Mouse (Mus musculus): ENCODE results near the gene Olfr970. TPM values are rescaled to one million over a fixed set of nuclear protein-coding genes. Genes with fewer than 3 reads are reported as not detected.

The Olfr970 gene
- polyA plus RNA-seq (2012; rRNA removed) = not detected in 2 replicates

GRCm38 (mm10) chr9:39808560-39808959 lies at the start of gene Olfr970:
Gene Olfr970, plus strand, starts transcription at chr9:39808860.

GRCm38 (mm10) chr9:39783153-39783552 lies 25.5 kb upstream of the Olfr970 start, which contains the start of gene Olfr968:
Gene Olfr968, minus strand, starts transcription at chr9:39783253.

GRCm38 (mm10) chr9:39790558-39790957 lies 18.1 kb upstream of the Olfr970 start, which contains the start of gene Olfr969:
Gene Olfr969, plus strand, starts transcription at chr9:39790945.

GRCm38 (mm10) chr9:39836576-39836975 lies 27.9 kb downstream of the Olfr970 start, which contains the start of gene Olfr971:
Gene Olfr971, plus strand, starts transcription at chr9:39836876.

GRCm38 (mm10) chr9:39866122-39866521 lies 57.5 kb downstream of the Olfr970 start, which contains the start of gene Olfr972:
Gene Olfr972, plus strand, starts transcription at chr9:39866422.

Other genes starting within 250 kb of the Olfr970 start
- gene Olfr959, start 233.3 kb upstream of the Olfr970 start, polyA plus RNA-seq (2012; rRNA removed) = not detected in 2 replicates
- 2.6 and 7.9 TPM in 2 replicates for gene AW551984, start 204.5 kb upstream of the Olfr970 start, polyA plus RNA-seq (2012; rRNA removed)
- not detected in 2 replicates for gene Olfr148, start 198.2 kb upstream of the Olfr970 start, polyA plus RNA-seq (2012; rRNA removed)
- not detected in 2 replicates for gene Olfr960, start 187.5 kb upstream of the Olfr970 start, polyA plus RNA-seq (2012; rRNA removed)
- gene Olfr961, start 163.8 kb upstream of the Olfr970 start, polyA plus RNA-seq (2012; rRNA removed) = not detected in 2 replicates
- gene Olfr963, start 141.7 kb upstream of the Olfr970 start, polyA plus RNA-seq (2012; rRNA removed) = not detected in 2 replicates
- gene Olfr149, start 101.7 kb upstream of the Olfr970 start, polyA plus RNA-seq (2012; rRNA removed) = not detected in 2 replicates
- not detected in 2 replicates for gene Olfr965, start 97.5 kb upstream of the Olfr970 start, polyA plus RNA-seq (2012; rRNA removed)
- gene Olfr150, start 77.9 kb upstream of the Olfr970 start, polyA plus RNA-seq (2012; rRNA removed) = not detected in 2 replicates
- not detected in 2 replicates for gene Olfr967, start 62.6 kb upstream of the Olfr970 start, polyA plus RNA-seq (2012; rRNA removed)
- not detected in 2 replicates for gene Olfr968, start 25.6 kb upstream of the Olfr970 start, polyA plus RNA-seq (2012; rRNA removed)
- not detected in 2 replicates for gene Olfr969, start 17.9 kb upstream of the Olfr970 start, polyA plus RNA-seq (2012; rRNA removed)
- not detected in 2 replicates for gene Olfr971, start 28.0 kb downstream of the Olfr970 start, polyA plus RNA-seq (2012; rRNA removed)
- not detected in 2 replicates for gene Olfr972, start 57.6 kb downstream of the Olfr970 start, polyA plus RNA-seq (2012; rRNA removed)
- gene Olfr229, start 98.5 kb downstream of the Olfr970 start, polyA plus RNA-seq (2012; rRNA removed) = not detected in 2 replicates
- gene Olfr974, start 128.6 kb downstream of the Olfr970 start, polyA plus RNA-seq (2012; rRNA removed) = not detected in 2 replicates
- gene Olfr975, start 143.2 kb downstream of the Olfr970 start, polyA plus RNA-seq (2012; rRNA removed) = 0.08 TPM in 1 of 2 replicates, not detected in the other
- gene Olfr976, start 152.3 kb downstream of the Olfr970 start, polyA plus RNA-seq (2012; rRNA removed) = 1.4 and 1.5 TPM in 2 replicates
- gene Olfr978, start 183.3 kb downstream of the Olfr970 start, polyA plus RNA-seq (2012; rRNA removed) = not detected in 2 replicates
- gene Olfr979, start 194.6 kb downstream of the Olfr970 start, polyA plus RNA-seq (2012; rRNA removed) = not detected in 2 replicates
- not detected in 2 replicates for gene Olfr980, start 200.7 kb downstream of the Olfr970 start, polyA plus RNA-seq (2012; rRNA removed)
- not detected in 2 replicates for gene Olfr981, start 212.6 kb downstream of the Olfr970 start, polyA plus RNA-seq (2012; rRNA removed)

All from ovary, adult 2 months (tissue).